Mouse (Mus musculus) cortical plate, adult 2 months (tissue): ENCODE measurements around the gene Mki67.

Experiments used
- CTCF ChIP-seq: fragments of 200-500 bp; IDR thresholded peaks from 2 replicates; pipeline ENCODE4 v1.5.1; 2011; ENCODE audit warnings: mild to moderate bottlenecking, control low read depth, low read length; ENCODE audit not compliant: insufficient read depth; ENCODE audit errors: extremely low read depth
- POLR2A ChIP-seq: fragments of 200-500 bp; IDR thresholded peaks from 2 replicates; pipeline ENCODE4 v1.6.1; 2011; ENCODE audit warnings: mild to moderate bottlenecking, low read length, control low read depth; ENCODE audit not compliant: insufficient read depth; ENCODE audit errors: extremely low read depth

- TF ChIP-seq CTCF (no peak), POLR2A (no peak)
Observed at GRCm38 (mm10) chr7:135676722-135677121, 39.4 kb downstream of the Mki67 start.
